Mouse (Mus musculus) adrenal gland, postnatal 10 days (tissue): ENCODE data around the gene Tpm1. TPM values are rescaled to one million over a fixed set of nuclear protein-coding genes. Genes with fewer than 3 reads are reported as not detected.
A peak's percentile ranks its signal among the peaks of the same experiment; 100 is the strongest.

ENCODE experiments used
- DNase-seq: peaks from one replicate; pipeline ENCODE4 v3.0.0; 2021; ENCODE audit warnings: mixed read lengths
- total RNA-seq, 2 experiments: library from RNA; stranded (reverse); gene quantifications; 2 replicates each; pipeline ENCODE4 v1.2.3; 2021

Gene Tpm1
- total RNA-seq, 2 experiments from 2014 or later = 371 to 920 TPM

DNA sequence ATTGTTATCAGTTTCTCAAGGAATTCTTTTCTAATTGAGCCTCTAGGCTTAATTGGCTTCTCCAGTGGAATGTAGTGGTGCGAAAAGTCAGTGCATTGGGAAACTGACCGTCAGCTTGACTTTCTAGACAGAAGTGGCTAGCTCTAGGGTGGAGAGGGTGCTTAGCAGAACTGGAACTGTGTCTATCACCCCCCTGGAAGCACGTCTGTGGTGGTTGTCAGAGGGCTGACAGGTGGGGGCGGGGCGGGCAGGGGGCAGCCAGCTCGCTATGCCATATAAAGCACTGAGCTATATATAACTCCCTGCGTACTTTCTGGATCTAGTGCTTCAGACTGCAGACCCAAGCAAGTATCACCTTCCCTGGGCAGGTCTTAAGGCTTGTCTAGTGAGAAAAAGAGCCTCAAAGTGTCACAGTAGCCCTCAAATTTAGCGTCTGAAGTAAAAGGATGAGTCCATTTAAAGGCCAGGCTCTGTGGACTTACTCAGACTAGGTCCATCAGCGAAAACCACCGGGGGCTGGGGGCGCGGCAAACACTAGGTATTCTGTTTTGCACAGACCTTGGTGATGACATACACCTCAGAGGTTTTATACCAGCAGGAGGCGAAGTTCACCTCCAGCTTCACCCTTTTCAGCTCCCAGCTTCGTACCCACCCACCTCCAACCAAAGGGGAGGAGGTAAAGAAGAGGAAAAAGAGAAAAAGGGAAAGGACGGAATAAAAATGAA lies 2.2 kb downstream of the Tpm1 start:
- DNase-seq = no peak

DNA sequence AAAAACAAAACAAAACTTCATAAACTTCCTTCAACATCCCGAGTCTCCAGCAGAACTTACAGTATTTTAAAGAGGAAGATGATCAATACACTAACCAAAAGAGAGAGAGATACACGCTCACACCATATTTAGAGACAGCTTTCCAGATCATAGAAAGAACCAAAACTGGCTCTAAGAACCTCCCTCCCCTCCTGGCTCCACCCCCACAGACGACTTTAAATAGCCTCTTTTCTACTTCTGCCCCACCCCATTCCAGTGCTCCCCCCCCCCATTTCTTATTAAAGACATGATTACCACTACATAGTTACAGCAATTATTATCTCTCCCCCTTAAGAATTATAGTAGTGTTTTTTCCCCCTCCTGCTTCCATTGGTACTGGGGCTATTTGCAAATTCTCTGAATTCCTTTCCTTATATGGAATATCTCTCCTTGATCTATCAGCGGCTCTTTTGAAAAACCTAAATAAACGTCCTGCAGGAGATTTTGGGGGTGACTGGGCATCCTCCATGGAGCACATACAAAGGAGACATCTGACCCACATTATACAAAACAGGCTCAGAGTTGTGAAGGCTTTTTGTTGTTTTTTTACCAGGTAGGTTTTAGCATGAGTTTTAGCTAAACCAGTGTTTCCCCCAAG lies 3.1 kb downstream of the Tpm1 start:
- no peak for DNase-seq

DNA sequence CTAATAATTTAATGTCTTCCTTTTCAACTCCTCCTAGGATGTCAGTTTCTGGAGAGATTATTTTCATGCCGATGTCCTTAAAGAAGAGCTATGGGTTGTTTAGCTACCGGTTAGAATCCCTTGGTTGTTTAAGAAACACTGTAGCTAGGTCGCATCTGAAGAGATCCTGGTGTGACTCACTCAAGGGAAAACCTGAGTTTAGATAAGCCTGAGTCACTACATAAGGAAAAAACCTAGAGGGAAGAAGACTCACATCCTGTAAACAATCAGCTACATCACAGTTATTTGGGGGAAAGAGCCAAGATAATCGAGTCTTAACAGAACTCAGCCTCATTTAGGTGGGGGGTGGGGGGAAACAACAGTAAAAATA lies 3.9 kb downstream of the Tpm1 start:
- DNase-seq = no peak

DNA sequence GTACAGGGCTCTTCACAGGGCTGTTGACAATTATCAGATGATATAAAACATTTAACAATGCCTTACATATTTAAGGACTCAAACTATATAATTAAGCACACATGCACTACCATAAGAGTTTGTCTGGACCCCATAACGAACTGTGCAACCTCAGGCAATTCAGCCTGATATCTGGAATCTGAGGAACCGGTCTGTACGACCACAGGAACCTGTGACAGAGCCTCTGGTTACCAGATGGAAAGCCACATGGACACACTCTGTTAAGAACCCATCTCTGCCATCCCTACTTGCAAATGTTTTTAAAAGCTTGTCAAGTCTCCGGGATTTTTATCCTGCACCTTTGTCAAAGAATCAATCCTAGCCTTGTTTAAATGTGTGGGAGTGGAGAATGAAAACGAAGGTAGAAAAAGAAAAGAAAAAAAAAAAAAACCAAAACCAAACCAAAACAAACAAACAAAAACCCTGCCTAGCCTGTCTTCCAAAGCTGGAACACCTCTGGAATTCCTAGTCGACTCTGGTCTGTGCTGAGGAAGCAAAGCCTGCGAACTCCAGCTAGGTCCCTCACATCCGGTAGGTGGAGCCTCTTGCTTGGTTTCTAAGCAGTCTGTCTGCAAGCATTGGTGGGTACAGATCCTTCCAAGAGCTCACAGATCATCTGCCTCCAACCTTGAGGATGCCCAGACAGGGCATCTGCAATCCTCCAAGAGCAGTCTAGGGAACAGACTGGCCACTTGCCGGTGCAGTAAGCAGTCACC lies 4.5 kb downstream of the Tpm1 start:
- peak; percentile 74 for DNase-seq

DNA sequence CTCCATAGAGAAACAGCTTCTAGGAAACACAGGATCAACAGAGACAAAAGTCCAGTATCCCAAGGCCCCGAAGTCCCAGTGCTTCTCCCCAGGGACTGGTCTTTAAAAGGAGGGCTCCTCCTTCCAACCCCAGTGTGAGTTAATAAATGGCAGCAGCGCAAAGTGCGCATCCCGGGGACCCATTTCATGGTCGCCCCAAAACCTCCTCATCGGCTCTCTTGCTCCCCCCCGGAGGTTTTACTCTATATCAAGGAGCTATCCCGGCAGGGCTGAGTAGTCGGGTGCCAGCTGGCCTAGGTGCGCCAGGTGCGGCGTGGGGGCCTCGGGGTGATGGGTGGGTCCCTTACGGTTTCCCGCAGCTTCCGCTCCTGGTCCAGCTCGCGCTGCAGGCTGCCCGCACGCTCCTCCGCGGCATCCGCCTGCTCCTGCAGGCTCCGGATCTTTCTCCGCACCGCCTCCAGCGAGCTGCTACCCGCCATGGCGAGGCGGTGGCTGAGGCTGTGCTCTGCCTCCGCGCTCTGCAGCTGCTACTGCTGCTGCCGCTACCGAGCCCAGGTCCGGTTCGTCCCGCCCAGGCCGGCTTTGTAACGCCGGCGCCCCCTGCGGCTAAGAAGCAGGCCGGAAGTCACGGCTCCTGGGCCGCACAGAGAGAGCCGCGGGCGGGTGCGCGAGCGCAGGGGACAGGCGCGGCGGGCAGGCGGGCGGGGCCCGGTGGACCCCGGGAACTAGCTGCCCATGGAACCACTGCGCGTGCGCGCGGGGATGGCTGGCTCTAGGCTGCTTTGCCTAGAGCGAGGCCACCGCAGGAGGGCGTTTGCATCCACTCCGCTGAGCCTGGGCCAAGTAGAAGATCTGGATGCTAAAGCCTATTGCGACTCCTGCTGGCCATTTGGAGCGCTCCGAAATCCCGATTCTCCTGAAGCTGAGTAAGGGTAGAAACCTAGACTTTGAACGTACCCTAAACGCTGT lies 5.7 kb downstream of the Tpm1 start:
- DNase-seq = peak; percentile 100

DNA sequence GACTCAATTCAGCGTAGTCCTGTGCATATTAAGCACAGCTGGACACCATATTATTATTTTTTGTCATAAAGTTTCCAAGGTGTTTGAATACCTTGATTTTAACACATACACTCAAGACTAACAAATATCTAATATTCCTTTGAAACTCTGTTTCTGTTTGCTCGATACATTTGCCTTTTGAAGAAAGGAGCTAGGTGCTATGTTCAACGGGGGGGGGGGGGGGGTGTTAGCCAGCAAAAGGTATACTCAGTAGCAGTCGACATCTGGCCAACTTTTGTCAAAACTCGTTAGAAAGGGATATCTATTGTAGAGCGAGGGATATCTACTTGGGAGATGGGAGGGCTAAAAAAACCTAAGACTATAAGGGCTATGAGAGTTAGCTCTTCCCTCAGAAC lies 6.4 kb downstream of the Tpm1 start:
- DNase-seq = no peak

DNA sequence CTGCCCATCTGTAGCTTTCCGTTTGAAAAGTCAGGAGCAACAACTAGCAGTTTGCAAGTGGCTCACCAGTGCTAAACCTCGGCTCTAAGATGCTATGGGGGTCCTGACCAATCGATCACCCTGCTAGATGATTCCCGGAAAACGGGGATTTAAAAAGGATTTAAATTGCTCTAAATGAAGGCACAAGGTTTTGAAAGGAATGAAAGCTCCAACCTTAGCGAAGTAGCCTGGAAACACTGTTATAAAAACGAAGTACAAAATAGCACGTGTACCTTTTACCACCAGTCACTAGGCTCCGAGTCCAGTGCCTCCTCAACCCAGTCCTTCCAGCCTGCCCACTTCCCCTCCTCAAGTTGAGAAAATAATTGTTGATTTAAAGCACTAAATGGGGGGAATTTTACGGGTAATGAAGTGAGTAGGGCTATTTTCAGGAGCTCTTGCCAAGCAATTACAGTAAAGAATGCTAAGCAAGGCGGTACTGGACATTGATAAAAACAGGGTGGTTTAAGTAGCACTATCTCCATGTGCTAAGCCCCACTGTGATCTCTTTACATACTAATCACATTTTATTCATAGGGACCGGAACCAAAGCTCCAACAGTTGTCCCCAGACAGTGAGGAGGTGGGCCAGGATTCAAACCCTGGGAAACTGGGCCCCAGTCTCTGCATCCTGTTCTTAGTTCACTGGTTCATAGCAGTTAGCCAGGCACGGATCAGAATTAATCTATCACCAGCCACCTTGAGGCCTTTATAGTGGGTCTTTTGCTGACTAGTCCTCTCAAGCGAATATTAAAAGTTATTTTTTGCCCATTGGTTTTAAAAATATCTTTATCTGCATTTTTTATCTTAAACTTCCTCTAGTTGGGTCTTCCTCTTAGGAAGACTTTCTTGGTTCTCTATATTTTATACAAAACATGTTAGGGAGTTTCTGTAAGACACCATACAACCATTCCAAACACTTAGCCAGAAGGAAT lies 7.1 kb downstream of the Tpm1 start:
- no peak for DNase-seq

DNA sequence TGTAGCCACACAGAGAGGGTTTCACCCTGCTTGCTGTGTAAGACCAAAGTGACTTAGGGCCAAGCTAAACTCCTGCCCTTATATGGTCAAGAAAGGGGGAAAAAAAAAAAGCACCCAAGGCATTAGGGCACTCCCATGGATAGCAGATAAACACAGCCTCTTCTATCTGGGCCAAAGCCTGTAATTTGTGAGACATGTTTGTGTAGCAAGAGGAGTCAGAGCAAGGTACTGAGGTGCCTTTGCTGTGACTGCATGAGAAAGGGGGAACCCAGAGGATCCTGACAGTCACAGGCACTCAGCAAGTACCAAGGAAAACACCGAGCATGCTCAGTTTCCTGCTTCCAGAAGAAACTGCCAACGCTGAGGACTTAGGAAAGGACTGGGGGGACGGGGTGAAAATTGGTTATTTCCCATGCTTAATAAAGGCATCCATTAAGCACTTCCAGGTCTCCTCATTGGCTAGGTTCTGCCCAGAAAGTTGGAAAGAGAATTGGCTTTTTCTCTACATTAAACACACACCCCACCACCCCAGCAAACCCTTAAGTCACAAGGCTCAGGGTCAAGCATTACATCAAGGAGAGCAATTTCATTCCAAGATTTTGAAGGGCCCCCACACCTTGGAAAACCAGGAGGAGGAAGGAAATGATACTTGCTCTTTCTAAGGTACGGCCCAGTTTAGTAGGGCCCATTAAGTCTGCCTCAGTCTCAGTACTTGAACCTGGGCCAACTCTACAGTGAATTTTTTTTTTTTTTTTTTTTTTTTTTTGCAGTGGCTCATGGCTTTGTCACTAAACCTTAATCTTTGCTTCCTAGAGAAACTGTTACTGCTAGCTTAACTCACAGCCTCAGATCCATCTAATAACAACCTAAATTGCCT lies 8.0 kb downstream of the Tpm1 start:
- DNase-seq = no peak

DNA sequence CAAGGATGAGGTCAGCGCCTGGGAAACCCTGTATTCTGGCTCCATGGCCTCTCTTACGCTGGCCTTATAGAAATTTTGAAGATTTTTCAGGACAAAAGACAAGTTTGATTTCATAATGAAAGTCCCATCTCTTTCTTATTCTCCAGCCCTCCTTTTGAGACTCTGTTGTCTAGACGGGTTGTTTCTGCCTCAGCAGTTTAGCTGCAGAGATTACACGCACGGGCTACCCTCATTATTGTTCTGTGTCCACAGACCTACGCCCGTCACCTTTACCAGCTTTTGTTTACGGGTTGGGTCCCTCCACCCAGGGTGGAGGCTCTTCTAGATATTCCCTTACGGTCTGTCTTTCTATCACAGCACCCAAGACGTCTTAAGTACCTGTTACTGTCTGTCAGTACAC lies 9.3 kb downstream of the Tpm1 start:
- no peak for DNase-seq

DNA sequence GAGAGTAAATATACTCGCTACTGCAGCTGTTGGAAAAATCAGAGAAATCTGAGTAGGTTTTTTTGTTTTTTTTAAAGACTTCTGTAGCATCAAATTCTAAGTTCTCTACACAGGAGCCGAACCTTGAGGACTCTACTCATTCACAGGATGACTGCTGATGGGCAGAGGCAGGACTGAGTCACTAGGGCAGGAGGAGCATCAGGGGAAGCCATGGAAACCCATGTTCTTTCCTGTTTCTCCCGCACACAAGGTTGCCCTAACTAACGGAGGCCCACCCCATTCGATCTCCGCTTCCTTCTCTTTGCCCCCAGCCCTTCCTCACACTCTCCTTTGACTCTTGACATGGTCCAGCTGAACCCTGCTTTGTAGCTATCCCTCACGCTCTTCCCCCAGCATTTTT lies 10.5 kb downstream of the Tpm1 start:
- DNase-seq = no peak

DNA sequence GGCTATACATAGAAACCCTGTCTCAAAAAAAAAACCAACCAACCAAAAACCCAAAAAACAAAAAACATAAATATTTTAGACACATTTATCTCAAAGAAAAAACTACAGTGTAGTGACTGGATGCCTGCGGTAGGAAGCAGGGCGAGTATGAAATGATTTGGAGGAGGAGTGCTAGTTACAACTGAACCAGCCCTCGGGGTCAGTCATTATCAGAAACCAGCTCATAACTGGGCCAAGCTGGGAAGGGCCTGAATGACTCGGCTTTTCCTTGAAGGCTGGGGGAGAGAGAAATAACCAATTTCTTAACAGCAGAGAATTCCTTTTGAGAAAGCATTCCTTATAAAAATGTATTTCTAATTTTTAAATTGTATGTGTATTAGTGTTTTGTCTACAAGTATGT lies 11.5 kb downstream of the Tpm1 start:
- DNase-seq = no peak

DNA sequence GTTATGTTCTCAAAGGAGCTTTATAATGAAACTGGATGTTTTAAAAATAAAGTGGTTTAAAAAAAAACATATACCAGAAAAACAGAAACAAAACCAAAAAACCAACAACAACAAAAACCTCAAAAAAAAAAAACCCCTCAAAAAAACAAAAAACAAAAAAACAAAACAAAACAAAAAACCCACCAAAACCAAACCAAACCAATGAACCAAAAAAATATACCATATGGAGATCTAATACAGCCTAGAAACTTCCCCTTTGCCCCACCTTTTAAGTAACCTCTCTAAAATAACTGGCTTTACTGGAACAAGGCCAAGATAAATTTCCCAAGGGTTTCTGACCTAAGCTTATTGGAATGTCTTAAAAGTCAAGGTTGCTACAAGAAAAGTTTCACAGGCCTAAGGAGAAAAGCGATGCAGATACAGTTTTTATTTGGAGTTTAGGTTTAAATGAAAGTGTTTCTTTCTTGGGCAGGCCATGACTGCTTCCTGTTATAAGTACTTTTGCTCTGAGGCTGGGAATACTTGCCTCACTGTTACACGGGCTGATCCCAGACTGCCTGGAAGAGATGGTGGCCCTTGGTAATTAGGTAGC lies 12.6 kb downstream of the Tpm1 start:
- DNase-seq = no peak

DNA sequence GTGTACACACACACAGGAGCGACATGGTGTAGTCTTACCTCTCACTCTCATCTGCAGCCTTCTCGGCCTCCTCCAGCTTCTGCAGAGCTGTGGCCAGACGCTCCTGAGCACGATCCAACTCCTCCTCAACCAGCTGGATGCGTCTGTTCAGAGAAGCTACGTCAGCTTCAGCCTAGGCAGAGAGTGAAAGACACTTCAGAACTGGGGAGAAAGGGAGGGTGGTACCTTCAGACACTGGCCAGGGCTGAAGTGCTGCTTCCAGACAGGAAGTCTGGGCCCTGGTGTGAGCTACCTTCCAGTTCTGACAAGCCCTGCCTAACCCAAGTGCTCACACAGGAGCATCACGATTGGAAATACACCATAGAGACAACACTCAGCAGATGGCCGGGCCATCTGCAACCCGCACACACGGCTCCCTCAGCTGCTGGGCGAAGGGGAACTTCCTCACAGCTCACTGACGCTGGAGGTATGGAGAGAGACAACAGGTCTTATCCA lies 13.2 kb downstream of the Tpm1 start:
- no peak for DNase-seq

DNA sequence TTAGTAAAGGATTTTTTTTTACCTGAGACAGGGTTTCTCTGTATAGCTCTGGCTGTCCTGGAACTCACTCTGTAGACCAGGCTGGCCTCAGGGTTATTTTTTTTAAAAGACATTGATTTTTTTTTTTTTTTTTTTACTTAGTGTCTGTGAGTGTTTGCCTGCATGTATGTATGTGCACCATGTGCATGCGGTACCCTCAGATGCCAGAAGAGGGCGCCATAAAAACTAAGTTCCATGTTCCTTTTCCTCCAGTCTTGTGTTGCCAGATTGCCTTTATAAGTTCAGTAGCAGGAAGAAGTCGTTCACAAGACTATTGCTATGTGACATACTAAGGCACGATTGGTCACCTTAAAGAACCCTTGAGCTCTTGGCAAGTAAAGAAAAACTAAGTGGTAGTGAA lies 14.5 kb downstream of the Tpm1 start:
- no peak for DNase-seq

DNA sequence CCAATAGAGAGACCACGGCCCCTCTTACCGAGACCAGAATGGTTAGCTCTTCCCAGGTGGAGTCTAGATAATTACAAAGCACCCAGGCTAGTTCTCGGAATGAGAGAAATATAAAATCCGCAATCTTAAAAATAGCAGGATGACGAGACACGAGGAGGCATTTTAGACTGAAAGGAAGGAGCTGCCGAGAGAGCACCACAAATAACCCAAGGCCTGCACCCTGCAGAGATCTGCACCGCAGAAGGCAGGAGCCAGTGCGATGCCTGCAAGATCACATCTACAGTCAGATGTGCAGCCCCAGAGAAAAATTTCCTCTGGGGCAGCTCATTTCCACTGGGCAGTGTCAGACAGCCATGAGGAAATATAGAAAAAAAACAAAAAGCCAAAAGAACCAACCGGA lies 16.2 kb downstream of the Tpm1 start:
- DNase-seq = no peak

DNA sequence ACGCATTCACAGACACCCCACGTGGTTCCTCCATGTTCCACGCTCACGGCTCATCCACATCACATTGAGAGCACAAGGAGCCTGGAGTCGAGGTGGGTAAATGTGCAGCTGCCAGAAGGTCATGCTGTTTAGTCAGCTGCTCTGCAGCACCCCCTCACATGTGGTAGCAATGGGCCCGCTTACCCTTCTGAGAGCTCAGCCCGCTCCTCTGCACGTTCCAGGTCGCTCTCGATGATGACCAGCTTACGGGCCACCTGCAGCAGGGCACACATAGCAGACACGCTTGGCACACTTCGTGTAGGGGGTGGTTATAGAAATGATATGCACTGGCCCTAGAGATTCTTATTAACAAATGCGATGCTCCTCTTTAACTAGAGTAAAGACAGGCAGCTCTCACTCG lies 16.6 kb downstream of the Tpm1 start:
- DNase-seq = no peak

DNA sequence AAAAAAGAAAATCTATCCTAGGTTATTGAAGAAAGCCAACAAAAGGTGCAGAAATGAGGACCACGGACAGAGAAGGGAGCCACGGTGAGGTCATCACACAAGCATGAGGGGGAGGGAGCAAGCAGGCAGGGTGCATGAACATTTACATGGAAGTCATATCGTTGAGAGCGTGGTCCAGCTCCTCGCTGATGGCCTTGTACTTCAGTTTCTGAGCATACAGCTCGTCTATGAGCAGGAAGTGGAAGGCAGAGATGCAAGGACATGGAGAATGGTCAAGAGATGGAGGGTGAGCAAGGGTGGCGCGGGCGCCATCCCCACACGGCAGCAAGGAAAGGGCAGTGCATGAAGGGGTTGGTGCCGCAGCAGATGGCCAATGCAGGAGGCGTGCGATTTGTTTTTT lies 19.7 kb downstream of the Tpm1 start:
- DNase-seq = no peak

DNA sequence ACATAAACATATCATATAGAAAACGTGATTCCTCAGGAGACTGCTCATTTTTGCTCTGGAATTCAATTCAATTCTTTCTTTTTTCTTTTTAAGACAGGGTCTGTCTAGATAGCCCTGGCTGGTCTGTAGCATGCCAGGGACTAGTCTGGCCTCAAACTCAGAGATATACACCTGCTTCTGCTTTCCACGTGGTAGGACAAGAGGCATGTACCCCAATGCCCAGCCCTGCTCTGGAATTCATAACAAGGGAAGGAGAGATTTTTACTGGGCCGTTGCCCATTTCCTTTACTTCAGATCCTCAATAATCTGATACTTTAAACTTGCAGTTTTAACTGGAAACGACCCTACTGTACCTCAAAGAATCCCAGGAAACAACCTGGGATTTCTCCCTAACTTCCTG lies 20.3 kb downstream of the Tpm1 start:
- DNase-seq = no peak

DNA sequence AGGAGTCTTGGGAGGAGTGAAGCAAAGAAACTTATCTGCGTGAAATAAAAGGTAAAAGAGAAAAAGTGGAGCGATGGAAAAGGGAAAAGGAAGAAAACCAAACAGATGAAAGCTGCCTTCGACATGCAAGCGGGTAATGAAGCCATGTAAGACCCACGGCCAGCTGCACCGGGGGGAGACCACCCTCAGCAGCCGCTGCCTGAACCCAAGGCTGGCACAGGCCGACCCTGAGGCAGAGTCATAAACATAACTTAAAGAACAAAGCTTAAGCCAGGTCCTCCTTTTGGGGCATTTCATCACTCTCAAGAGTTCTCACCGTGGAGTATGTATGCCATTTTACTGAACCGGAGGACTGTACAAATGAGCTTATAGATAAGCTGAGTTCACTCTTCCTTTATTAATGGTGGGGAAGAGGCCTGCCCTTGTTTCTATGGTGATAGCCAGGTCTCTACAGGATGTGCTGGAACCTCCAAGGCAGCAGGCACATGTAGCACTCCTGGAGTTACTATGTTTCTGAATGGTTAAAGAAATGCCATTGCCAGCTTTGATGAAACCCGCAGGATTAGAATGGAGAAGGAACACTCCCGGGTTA lies 21.0 kb downstream of the Tpm1 start:
- no peak for DNase-seq
